Mouse (Mus musculus) heart, postnatal 0 days (tissue): ENCODE data around the gene V1rd19. TPM values are rescaled to one million over a fixed set of nuclear protein-coding genes. Genes with fewer than 3 reads are reported as not detected.
"Not testable (repeated sequence)": the region's sequence is repeated elsewhere in the genome, so short reads cannot be mapped to it uniquely, and the experiment has no call there.

Experiments used
- ATAC-seq: fragments of 200-750 bp; cut with Nextera tagmentation; 2 replicates; pipeline ENCODE4 v1.8.0; 2017; ENCODE audit warnings: low read depth, moderate number of reproducible peaks, moderate library complexity; ENCODE audit not compliant: insufficient read depth
- DNase-seq: peaks from one replicate; pipeline ENCODE4 v3.0.0-alpha.2; 2016; ENCODE audit warnings: low spot score
- H3K27ac ChIP-seq: fragments of 300-500 bp; sonication (generic); 2 replicates; pipeline ENCODE4 v1.5.1; 2014; ENCODE audit warnings: low read depth, mild to moderate bottlenecking
- H3K27me3 ChIP-seq: fragments of 300-500 bp; sonication (generic); 2 replicates; pipeline ENCODE4 v1.6.1; 2014; ENCODE audit warnings: low read length, mixed read lengths; ENCODE audit not compliant: control insufficient read depth, insufficient read depth
- H3K36me3 ChIP-seq: fragments of 300-500 bp; sonication (generic); replicated peaks from 2 replicates; pipeline ENCODE4 v1.6.1; 2014; ENCODE audit warnings: low read length, mixed read lengths; ENCODE audit not compliant: control insufficient read depth, insufficient read depth
- H3K4me1 ChIP-seq: fragments of 300-500 bp; sonication (generic); 2 replicates; pipeline ENCODE4 v1.6.1; 2014; ENCODE audit warnings: antibody characterized with exemption; ENCODE audit not compliant: control insufficient read depth, insufficient read depth
- H3K4me2 ChIP-seq: fragments of 300-500 bp; sonication (generic); 2 replicates; pipeline ENCODE4 v1.6.1; 2014; ENCODE audit warnings: low read depth, mild to moderate bottlenecking, low read length, moderate library complexity
- H3K4me3 ChIP-seq: fragments of 300-500 bp; sonication (generic); 2 replicates; pipeline ENCODE4 v1.5.1; 2014; ENCODE audit warnings: low read depth, low read length
- H3K9ac ChIP-seq: fragments of 300-500 bp; sonication (generic); replicated peaks from 2 replicates; pipeline ENCODE4 v1.6.1; 2014; ENCODE audit warnings: low read depth, low read length, mixed read lengths
- H3K9me3 ChIP-seq: fragments of 300-500 bp; sonication (generic); replicated peaks from 2 replicates; pipeline ENCODE4 v1.6.1; 2016; ENCODE audit warnings: low read length; ENCODE audit not compliant: control insufficient read depth
- CTCF ChIP-seq: IDR thresholded peaks from 2 replicates; pipeline ENCODE4 v1.5.1; 2016; ENCODE audit warnings: antibody characterized with exemption, control low read depth, low read depth
- EP300 ChIP-seq: IDR thresholded peaks from 2 replicates; pipeline ENCODE4 v1.6.1; 2016; ENCODE audit warnings: antibody characterized with exemption, low read depth
- WGBS: fragments of 180-500 bp; shearing (Covaris S2); extraction: QIAGEN DNeasy Blood & Tissue Kit; methylation state at CpG from one replicate; pipeline ENCODE4 v1.1.7; 2014; 5-methylcytosine and 5-hydroxymethylcytosine counted together
- polyA plus RNA-seq: library from polyadenylated mRNA; unstranded; fragments of >200 nt; fragmentation: Nextera tagmentation; extraction: Ambion mirVana; gene quantifications from 2 replicates; pipeline ENCODE4 v1.2.1, GENCODE M21; 2015
- total RNA-seq: library from RNA; depleted of rRNA; stranded (reverse); fragments of >200 nt; gene quantifications from 2 replicates; pipeline ENCODE4 v1.2.3, GENCODE M21; 2014; ENCODE audit warnings: low replicate concordance; rRNA removed

The V1rd19 gene
- total RNA-seq (not detected in 2 replicates), polyA plus RNA-seq (not detected in 2 replicates)

GRCm38 (mm10) chr7:24001391-24001790 lies at the start of gene V1rd19:
Gene V1rd19, plus strand, starts transcription at chr7:24001691.
- 49% methylated on average over 2 of the region's 2 CpGs for WGBS
- H3K4me1 ChIP-seq: no peaks in the 10 kb centered on the region
- no peaks in the 10 kb centered on the region for H3K36me3 ChIP-seq
- H3K9ac ChIP-seq: no peak within 1 kb of the TSS
- no peak for ATAC-seq
- no peak within 1 kb of the TSS for H3K27ac ChIP-seq
- no peak within 1 kb of the TSS for H3K4me2 ChIP-seq
- H3K9me3 ChIP-seq: no peaks in the 10 kb centered on the region
- TF ChIP-seq CTCF: no peak
- TF ChIP-seq EP300: no peak
- H3K4me3 ChIP-seq: no peak within 1 kb of the TSS
- no peak for DNase-seq
- H3K27me3 ChIP-seq: no peaks in the 10 kb centered on the region

GRCm38 (mm10) chr7:23968044-23968443 lies 33.4 kb upstream of the V1rd19 start:
- not testable (repeated sequence) for ATAC-seq, H3K4me1 ChIP-seq, H3K9ac ChIP-seq, H3K4me3 ChIP-seq, DNase-seq, H3K4me2 ChIP-seq, H3K27ac ChIP-seq, H3K36me3 ChIP-seq, H3K27me3 ChIP-seq
- WGBS: 37% methylated on average over 3 of the region's 3 CpGs
- peaks cover 13% of the 10 kb centered on the region for H3K9me3 ChIP-seq

DNA sequence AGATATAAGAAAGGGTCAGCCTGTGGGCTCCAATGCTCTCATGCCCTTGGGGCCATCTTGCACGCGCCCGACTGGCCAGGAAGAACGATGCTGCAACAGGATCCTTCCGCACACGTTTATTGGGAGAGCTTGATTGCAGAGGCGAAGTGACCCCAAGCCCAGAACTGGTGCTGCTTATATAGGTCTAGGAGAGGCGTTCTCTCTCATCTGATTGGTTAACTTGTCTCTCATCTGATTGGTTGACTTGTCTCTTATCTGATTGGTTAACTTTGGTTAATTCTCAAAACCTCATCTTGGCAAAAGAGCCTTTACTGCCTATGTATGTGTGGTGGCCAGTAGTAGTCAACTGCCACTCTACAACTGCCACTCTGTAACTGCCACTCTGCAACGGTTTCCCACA lies 27.2 kb upstream of the V1rd19 start, which contains the start of gene Vmn1r181:
Gene Vmn1r181 (plus strand): TSS at position 301 of the 400 bp plus-strand sequence.
- H3K36me3 ChIP-seq, H3K4me2 ChIP-seq, H3K9ac ChIP-seq, DNase-seq, H3K4me3 ChIP-seq, H3K4me1 ChIP-seq, H3K27ac ChIP-seq, ATAC-seq, H3K27me3 ChIP-seq, H3K9me3 ChIP-seq: not testable (repeated sequence)
- WGBS: 65% methylated on average over 9 of the region's 9 CpGs

GRCm38 (mm10) chr7:24052660-24053304 lies 51.3 kb downstream of the V1rd19 start, which contains the start of gene Vmn1r183:
Gene Vmn1r183, plus strand, starts transcription at chr7:24053254.
- Histone ChIP-seq H3K27me3 (no peaks in the 10 kb centered on the region), H3K4me3 (no peak within 1 kb of the TSS), H3K9ac (no peak within 1 kb of the TSS), H3K27ac (no peak within 1 kb of the TSS), H3K4me2 (no peak within 1 kb of the TSS), H3K4me1 (no peaks in the 10 kb centered on the region), H3K9me3 (0 out of 2 replicates have a peak, but pooled peaks cover 3% of the 10 kb centered on the region), H3K36me3 (no peaks in the 10 kb centered on the region)
- no peak for ATAC-seq
- no peak for DNase-seq
- WGBS: 57% methylated on average over 4 of the region's 4 CpGs
- no peak for TF ChIP-seq CTCF
- no peak for TF ChIP-seq EP300

Other genes with a start within 250 kb of the V1rd19 start
- not detected in 2 replicates for gene Vmn1r174, start 249.4 kb upstream of the V1rd19 start, total RNA-seq
- gene Vmn1r174, start 249.4 kb upstream of the V1rd19 start, polyA plus RNA-seq: not detected in 2 replicates
- not detected in 2 replicates for gene Vmn1r175, start 191.0 kb upstream of the V1rd19 start, total RNA-seq
- not detected in 2 replicates for gene Vmn1r175, start 191.0 kb upstream of the V1rd19 start, polyA plus RNA-seq
- gene Vmn1r176, start 164.3 kb upstream of the V1rd19 start, total RNA-seq: not detected in 2 replicates
- gene Vmn1r176, start 164.3 kb upstream of the V1rd19 start, polyA plus RNA-seq: not detected in 2 replicates
- not detected in 2 replicates for gene Vmn1r177, start 135.2 kb upstream of the V1rd19 start, total RNA-seq
- gene Vmn1r177, start 135.2 kb upstream of the V1rd19 start, polyA plus RNA-seq: not detected in 2 replicates
- not detected in 2 replicates for gene Vmn1r178, start 109.7 kb upstream of the V1rd19 start, total RNA-seq
- gene Vmn1r178, start 109.7 kb upstream of the V1rd19 start, polyA plus RNA-seq: not detected in 2 replicates
- not detected in 2 replicates for gene Vmn1r179, start 74.7 kb upstream of the V1rd19 start, total RNA-seq
- not detected in 2 replicates for gene Vmn1r179, start 74.7 kb upstream of the V1rd19 start, polyA plus RNA-seq
- gene Vmn1r180, start 51.1 kb upstream of the V1rd19 start, total RNA-seq: not detected in 2 replicates
- gene Vmn1r180, start 51.1 kb upstream of the V1rd19 start, polyA plus RNA-seq: not detected in 2 replicates
- not detected in 2 replicates for gene Vmn1r181, start 27.1 kb upstream of the V1rd19 start, total RNA-seq
- gene Vmn1r181, start 27.1 kb upstream of the V1rd19 start, polyA plus RNA-seq: not detected in 2 replicates
- not detected in 2 replicates for gene Vmn1r183, start 51.6 kb downstream of the V1rd19 start, total RNA-seq
- gene Vmn1r183, start 51.6 kb downstream of the V1rd19 start, polyA plus RNA-seq: not detected in 2 replicates
- gene Zfp180, start 80.2 kb downstream of the V1rd19 start, total RNA-seq: 10.3 and 19.5 TPM in 2 replicates
- gene Zfp180, start 80.2 kb downstream of the V1rd19 start, polyA plus RNA-seq: 6.9 and 7.1 TPM in 2 replicates
- 2.2 and 4.3 TPM in 2 replicates for gene Zfp112, start 110.6 kb downstream of the V1rd19 start, total RNA-seq
- 3.8 and 3.9 TPM in 2 replicates for gene Zfp112, start 110.6 kb downstream of the V1rd19 start, polyA plus RNA-seq
- gene Zfp235, start 132.5 kb downstream of the V1rd19 start, total RNA-seq: 7.7 and 8.6 TPM in 2 replicates
- 4.9 and 5.6 TPM in 2 replicates for gene Zfp235, start 132.5 kb downstream of the V1rd19 start, polyA plus RNA-seq
- gene Zfp114, start 173.4 kb downstream of the V1rd19 start, total RNA-seq: 0.19 and 1.1 TPM in 2 replicates
- gene Zfp114, start 173.4 kb downstream of the V1rd19 start, polyA plus RNA-seq: 0.42 and 0.86 TPM in 2 replicates
- gene Zfp111, start 209.8 kb downstream of the V1rd19 start, total RNA-seq: 2.2 and 3.5 TPM in 2 replicates
- gene Zfp111, start 209.8 kb downstream of the V1rd19 start, polyA plus RNA-seq: 2.4 and 2.7 TPM in 2 replicates
- gene Zfp109, start 235.9 kb downstream of the V1rd19 start, total RNA-seq: 2.7 and 6.6 TPM in 2 replicates
- 1.1 and 1.2 TPM in 2 replicates for gene Zfp109, start 235.9 kb downstream of the V1rd19 start, polyA plus RNA-seq